Mouse (Mus musculus): Measurements from ENCODE around the gene Usp3.

- no peak for TF ChIP-seq CTCF (IDR thresholded peaks at IDR 0.05; ENCODE audit: control insufficient read depth, insufficient read depth, insufficient replicate concordance, low read depth, low read length)
- no peak for TF ChIP-seq POLR2A (IDR thresholded peaks at IDR 0.05; ENCODE audit: control insufficient read depth, low read depth, low read length)
Observed at GRCm38 (mm10) chr9:66625974-66626530, 33.1 kb upstream of the Usp3 start.
